Mouse (Mus musculus) fibroblast of lung, adult 2 months (primary cell): ENCODE data around the gene Foxo4.

ENCODE experiments used
- DNase-seq: peaks from one replicate; pipeline ENCODE4 v3.0.0-alpha.2; 2011; ENCODE audit warnings: low read depth

Foxo4 gene

GRCm38 (mm10) chrX:101290111-101290510 is 35.8 kb downstream of the Foxo4 start:
- DNase-seq = no peak

GRCm38 (mm10) chrX:101299055-101299454 is 44.7 kb downstream of the Foxo4 start, which contains the start of gene Nlgn3:
Gene Nlgn3, plus strand, starts transcription at chrX:101299168.
- no peak for DNase-seq

- no peak for DNase-seq
Observed at GRCm38 (mm10) chrX:101299473-101300426, 45.4 kb downstream of the Foxo4 start.

- no peak for DNase-seq
Observed at GRCm38 (mm10) chrX:101300427-101301030, 46.2 kb downstream of the Foxo4 start.

GRCm38 (mm10) chrX:101301654-101302053 is 47.3 kb downstream of the Foxo4 start:
- DNase-seq = no peak

- no peak for DNase-seq
Observed at GRCm38 (mm10) chrX:101304646-101305045, 50.3 kb downstream of the Foxo4 start.

GRCm38 (mm10) chrX:101309299-101309698 is 55.0 kb downstream of the Foxo4 start:
- DNase-seq = no peak
